Mouse (Mus musculus) liver, embryonic 14.5 days (tissue): ENCODE measurements around the gene Rftn1.

Experiments
- CTCF ChIP-seq: IDR thresholded peaks from 2 replicates; pipeline ENCODE4 v1.5.1; 2016; ENCODE audit warnings: antibody characterized with exemption, low read depth, control low read depth
- EP300 ChIP-seq: IDR thresholded peaks from 2 replicates; pipeline ENCODE4 v1.6.1; 2016; ENCODE audit warnings: antibody characterized with exemption, low read depth

DNA sequence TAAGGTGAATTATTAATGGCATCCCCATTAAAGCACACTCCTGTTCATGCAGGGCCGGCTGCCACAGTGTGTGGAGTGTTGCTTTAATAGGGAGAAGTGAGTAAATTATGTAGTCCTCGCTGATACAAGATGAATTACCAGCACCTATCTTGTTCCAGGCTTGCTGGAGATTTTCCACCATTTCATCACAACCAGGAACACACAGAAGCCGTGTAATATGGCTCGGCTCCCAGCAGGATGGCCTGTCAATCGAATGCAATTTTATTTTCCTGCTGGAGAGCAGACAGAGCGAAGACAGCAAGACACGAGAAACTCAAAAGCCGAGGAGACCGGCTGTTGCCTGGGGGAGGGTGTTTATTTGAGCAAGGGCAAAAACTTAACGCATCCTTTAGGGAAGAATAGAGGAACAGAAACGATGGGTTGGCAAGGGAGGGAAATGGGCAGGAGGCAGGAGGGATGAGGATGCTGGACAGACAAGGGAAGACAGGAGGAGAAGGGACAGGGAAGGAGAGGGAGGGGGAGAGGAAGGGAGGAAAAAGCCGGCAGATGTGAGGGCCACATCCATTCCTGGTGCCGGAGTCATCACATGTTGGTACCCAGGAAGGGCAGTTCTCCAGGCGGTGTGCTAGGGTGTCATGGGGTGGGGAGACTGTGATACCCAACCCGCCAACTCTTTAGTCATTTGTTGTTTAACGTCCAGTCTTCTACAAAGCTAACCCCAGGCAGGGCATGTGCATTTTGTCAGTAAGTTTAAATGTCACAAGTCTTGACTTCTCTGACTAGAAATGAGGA is 39.9 kb downstream of the Rftn1 start:
- TF ChIP-seq CTCF: no peak
- no peak for TF ChIP-seq EP300
